Mouse (Mus musculus) C2C12 (cell line): ENCODE results near the gene Pigb.

Experiments
- CTCF ChIP-seq: IDR thresholded peaks from one replicate; pipeline ENCODE4 v1.5.1; 2011; ENCODE audit not compliant: control insufficient read depth, insufficient read depth, insufficient read length
- MAX ChIP-seq: IDR thresholded peaks from one replicate; pipeline ENCODE4 v1.6.1; 2011; ENCODE audit warnings: mild to moderate bottlenecking, control low read depth
- MYOG ChIP-seq: IDR thresholded peaks from one replicate; pipeline ENCODE4 v1.6.1; 2011; ENCODE audit not compliant: control insufficient read depth, insufficient read length; ENCODE audit errors: extremely low read depth
- USF1 ChIP-seq: IDR thresholded peaks from one replicate; pipeline ENCODE4 v1.6.1; 2011; ENCODE audit warnings: low read depth, mild to moderate bottlenecking, control low read depth, moderate library complexity

GRCm38 (mm10) chr9:73068230-73068679 lies 28.1 kb upstream of the Pigb start:
- no peak for TF ChIP-seq CTCF
- TF ChIP-seq MAX, result no peak
- no peak for TF ChIP-seq USF1
- no peak for TF ChIP-seq MYOG
